Mouse (Mus musculus) liver, postnatal 0 days (tissue): Measurements from ENCODE around the gene Abca8a. TPM values are rescaled to one million over a fixed set of nuclear protein-coding genes. Genes with fewer than 3 reads are reported as not detected.

Source experiments
- ATAC-seq: fragments of 200-750 bp; cut with Nextera tagmentation; 2 replicates; pipeline ENCODE4 v1.8.0; 2017; ENCODE audit warnings: mild to moderate bottlenecking, moderate library complexity
- DNase-seq: peaks from one replicate; pipeline ENCODE4 v3.0.0-alpha.2; 2016
- H3K27ac ChIP-seq: fragments of 300-500 bp; sonication (generic); 2 replicates; pipeline ENCODE4 v1.5.1; 2014; ENCODE audit warnings: antibody characterized with exemption, moderate library complexity, mild to moderate bottlenecking, low read depth
- H3K27me3 ChIP-seq: fragments of 300-500 bp; sonication (generic); 2 replicates; pipeline ENCODE4 v1.6.1; 2014; ENCODE audit warnings: low read length, control low read depth, mixed read lengths; ENCODE audit not compliant: insufficient read depth
- H3K36me3 ChIP-seq: fragments of 300-500 bp; sonication (generic); replicated peaks from 2 replicates; pipeline ENCODE4 v1.6.1; 2014; ENCODE audit warnings: mild to moderate bottlenecking, control low read depth, low read length, moderate library complexity, mixed read lengths; ENCODE audit not compliant: insufficient read depth
- H3K4me1 ChIP-seq: fragments of 300-500 bp; sonication (generic); 2 replicates; pipeline ENCODE4 v1.6.1; 2014; ENCODE audit warnings: antibody characterized with exemption, mild to moderate bottlenecking, control low read depth; ENCODE audit not compliant: insufficient read depth
- H3K4me2 ChIP-seq: fragments of 300-500 bp; sonication (generic); 2 replicates; pipeline ENCODE4 v1.6.1; 2014; ENCODE audit warnings: low read depth, mild to moderate bottlenecking, low read length, moderate library complexity, mixed read lengths
- H3K4me3 ChIP-seq: fragments of 300-500 bp; sonication (generic); 2 replicates; pipeline ENCODE4 v1.5.1; 2014; ENCODE audit warnings: low read depth, low read length
- H3K9ac ChIP-seq: fragments of 300-500 bp; sonication (generic); replicated peaks from 2 replicates; pipeline ENCODE4 v1.6.1; 2014; ENCODE audit warnings: mild to moderate bottlenecking, moderate library complexity
- H3K9me3 ChIP-seq: fragments of 300-500 bp; sonication (generic); 2 replicates; pipeline ENCODE4 v1.6.1; 2016; ENCODE audit warnings: mild to moderate bottlenecking, control low read depth, low read length, mixed read lengths
- CTCF ChIP-seq: sonication (generic); IDR thresholded peaks from 2 replicates; pipeline ENCODE4 v1.5.1; 2016; ENCODE audit warnings: antibody characterized with exemption, low read depth
- EP300 ChIP-seq: IDR thresholded peaks from 2 replicates; pipeline ENCODE4 v1.6.1; 2016; ENCODE audit warnings: antibody characterized with exemption, low read depth, mild to moderate bottlenecking
- WGBS: fragments of 180-500 bp; shearing (Covaris S2); extraction: QIAGEN DNeasy Blood & Tissue Kit; methylation state at CpG from one replicate; pipeline ENCODE4 v1.1.7; 2014; ENCODE audit not compliant: insufficient replicate concordance; 5-methylcytosine and 5-hydroxymethylcytosine counted together
- polyA plus RNA-seq: library from polyadenylated mRNA; unstranded; fragments of >200 nt; fragmentation: Nextera tagmentation; extraction: Ambion mirVana; gene quantifications from 2 replicates; pipeline ENCODE4 v1.2.1, GENCODE M21; 2015

Gene Abca8a
- polyA plus RNA-seq, 1 experiment from 2014 or later: 11.8 TPM

DNA sequence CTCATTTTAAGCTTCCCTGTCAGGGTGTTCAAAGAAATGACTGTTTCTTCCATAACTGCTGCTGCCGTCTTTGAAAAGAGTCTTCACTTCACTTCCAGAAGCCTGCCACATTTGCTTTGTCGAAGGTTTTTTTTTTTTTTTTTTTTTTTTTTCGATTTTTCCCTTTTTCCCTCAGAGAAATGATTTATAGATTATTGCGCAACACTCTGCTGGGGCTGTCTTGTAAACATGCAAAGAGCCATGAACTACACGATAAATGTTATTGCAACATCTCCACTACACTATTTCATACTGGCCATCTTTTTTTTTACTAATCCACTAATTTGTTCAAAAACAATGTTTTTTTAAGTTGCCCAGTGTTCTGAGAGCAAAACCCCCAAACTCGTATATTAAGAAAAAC is 1.7 kb upstream of the Abca8a start:
- TF ChIP-seq CTCF: no peak
- TF ChIP-seq EP300: peak; percentile 11; the same call in 1 of the 2 replicates
- 47% methylated on average over 6 of the region's 6 CpGs for WGBS
- Histone ChIP-seq H3K4me2 (peak overlapping the region; percentile 65), H3K27ac (peak overlapping the region; percentile 66; the same call in 1 of the 2 replicates), H3K36me3 (no peaks in the 10 kb centered on the region), H3K9ac (no peak overlapping the region), H3K9me3 (no peaks in the 10 kb centered on the region), H3K4me3 (peak overlapping the region; percentile 19; the same call in 1 of the 2 replicates), H3K4me1 (no peaks in the 10 kb centered on the region), H3K27me3 (no peaks in the 10 kb centered on the region)
- DNase-seq: no peak
- peak; percentile 61 for ATAC-seq

DNA sequence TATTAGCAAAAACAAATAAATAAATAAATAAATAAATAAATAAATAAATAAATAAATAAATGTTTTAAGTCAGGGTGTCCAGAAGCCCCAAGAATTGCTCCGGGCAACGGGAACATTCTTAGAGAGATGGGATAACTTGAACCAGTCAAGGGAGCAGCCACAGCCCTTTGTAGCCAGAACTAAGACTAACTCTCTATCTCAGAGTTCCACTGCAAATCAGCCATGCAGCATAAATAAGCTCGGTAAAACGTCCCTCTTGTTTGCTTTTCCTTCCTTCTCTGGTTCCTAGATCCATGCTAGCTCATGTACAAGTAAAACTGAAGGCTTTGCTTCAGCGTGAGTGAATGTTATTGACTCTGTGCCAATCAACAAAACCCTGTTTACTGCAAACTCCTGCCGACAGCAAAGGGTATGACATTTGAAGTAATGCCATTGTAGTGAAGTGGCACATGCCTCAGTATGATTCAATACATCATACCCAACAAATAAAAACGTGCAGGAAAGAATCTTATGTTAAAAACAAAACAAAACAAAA is 865 bp downstream of the Abca8a start:
- Histone ChIP-seq H3K27me3 (no peaks in the 10 kb centered on the region), H3K36me3 (peaks cover 3% of the 10 kb centered on the region; the same call in 1 of the 2 replicates), H3K4me2 (peak overlapping the region; percentile 65), H3K9me3 (no peaks in the 10 kb centered on the region), H3K4me1 (no peaks in the 10 kb centered on the region), H3K9ac (no peak overlapping the region; the same call in 1 of the 2 replicates), H3K4me3 (peak overlapping the region; percentile 35), H3K27ac (peak overlapping the region; percentile 55)
- WGBS: 53% methylated on average over 7 of the region's 7 CpGs
- DNase-seq (no peak), ATAC-seq (no peak)
- no peak for TF ChIP-seq EP300
- 0 out of 2 replicates have a peak, but pooled peaks have one; percentile 2 for TF ChIP-seq CTCF

DNA sequence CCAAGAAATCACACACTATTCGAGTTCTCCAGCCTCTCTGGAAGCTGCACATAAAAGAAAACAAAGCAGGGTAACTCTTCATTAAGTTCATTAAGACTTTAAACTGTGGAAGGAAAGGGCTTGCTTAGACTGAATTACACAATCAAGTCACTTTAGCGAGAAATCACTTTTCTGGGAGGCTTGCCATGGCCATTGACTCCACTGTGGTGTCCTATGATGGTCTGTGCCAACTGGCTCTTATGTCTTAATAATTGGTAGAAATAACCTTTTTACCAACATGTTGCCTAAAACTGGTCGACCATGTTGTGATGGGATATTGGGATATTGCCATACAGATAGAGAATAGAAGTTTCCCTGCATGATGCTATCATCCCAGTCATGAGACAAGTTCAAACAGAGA is 1.5 kb downstream of the Abca8a start:
- H3K27ac ChIP-seq: peak overlapping the region; percentile 55; the same call in 1 of the 2 replicates
- no peak for DNase-seq

DNA sequence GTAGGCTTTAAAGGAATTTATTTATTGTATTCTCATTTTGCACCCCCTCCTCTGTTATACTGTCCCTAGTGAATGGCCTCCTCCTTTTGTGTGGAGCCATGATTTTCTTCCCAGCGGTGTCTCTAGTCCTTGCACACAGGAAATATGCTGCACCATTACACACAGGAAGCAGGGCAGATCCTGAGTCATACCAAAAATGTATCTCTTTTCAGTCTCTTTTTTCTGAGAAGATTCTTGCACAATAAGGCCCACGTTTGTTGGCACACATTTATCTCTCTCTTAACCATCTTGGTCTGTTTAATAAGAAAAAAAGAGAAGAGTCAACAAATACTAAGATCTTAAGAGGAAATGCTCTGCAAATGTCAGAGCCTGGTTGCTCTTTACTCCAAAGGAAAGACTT is 4.5 kb downstream of the Abca8a start:
- Histone ChIP-seq H3K9ac (no peak overlapping the region), H3K27ac (no peak overlapping the region), H3K36me3 (peaks cover 3% of the 10 kb centered on the region; the same call in 1 of the 2 replicates), H3K4me3 (no peak overlapping the region), H3K27me3 (no peaks in the 10 kb centered on the region), H3K9me3 (no peaks in the 10 kb centered on the region), H3K4me2 (no peak overlapping the region), H3K4me1 (no peaks in the 10 kb centered on the region)
- TF ChIP-seq CTCF (no peak), EP300 (no peak)
- ATAC-seq: no peak
- no peak for DNase-seq
- 41% methylated on average over 2 of the region's 2 CpGs for WGBS

More for the DNA sequence above, 1.5 kb downstream of the Abca8a start:
- ATAC-seq: no peak; the same call in 1 of the 2 replicates
- TF ChIP-seq CTCF: no peak
- TF ChIP-seq EP300: no peak
- Histone ChIP-seq H3K9ac (no peak overlapping the region), H3K4me3 (no peak overlapping the region), H3K27me3 (no peaks in the 10 kb centered on the region), H3K9me3 (no peaks in the 10 kb centered on the region), H3K36me3 (peaks cover 3% of the 10 kb centered on the region; the same call in 1 of the 2 replicates), H3K4me2 (peak overlapping the region; percentile 65; the same call in 1 of the 2 replicates), H3K4me1 (no peaks in the 10 kb centered on the region)
- WGBS: 55% methylated on average over 3 of the region's 3 CpGs

DNA sequence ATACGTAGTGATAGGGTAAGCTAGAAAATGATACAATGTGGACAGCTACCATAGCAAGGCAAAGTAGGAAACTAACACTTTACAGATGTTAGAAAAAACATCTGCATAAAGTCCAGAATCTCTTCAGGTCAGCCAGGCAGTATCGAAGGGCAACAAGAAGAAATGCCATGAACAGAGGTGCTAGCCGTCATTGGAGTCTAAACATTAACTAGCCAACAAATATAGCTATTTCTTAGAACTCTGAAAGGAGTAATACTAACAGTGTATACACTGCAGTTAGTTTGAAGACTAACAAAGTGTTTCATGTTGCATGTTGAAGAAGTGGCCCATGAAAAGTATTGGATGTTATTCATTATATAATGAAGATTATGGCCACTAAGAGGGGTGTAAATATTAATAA is 23.6 kb downstream of the Abca8a start:
- no peak for TF ChIP-seq CTCF
- no peak for TF ChIP-seq EP300
- H3K9me3 ChIP-seq: no peaks in the 10 kb centered on the region
- ATAC-seq (no peak), DNase-seq (no peak)
- no peak overlapping the region for H3K4me3 ChIP-seq
- H3K4me2 ChIP-seq: no peak overlapping the region
- no peaks in the 10 kb centered on the region for H3K4me1 ChIP-seq
- H3K36me3 ChIP-seq: peaks cover 6% of the 10 kb centered on the region; the same call in 1 of the 2 replicates
- H3K27ac ChIP-seq: peak overlapping the region; percentile 49; the same call in 1 of the 2 replicates
- 55% methylated on average over 3 of the region's 3 CpGs for WGBS
- no peaks in the 10 kb centered on the region for H3K27me3 ChIP-seq
- no peak overlapping the region for H3K9ac ChIP-seq

DNA sequence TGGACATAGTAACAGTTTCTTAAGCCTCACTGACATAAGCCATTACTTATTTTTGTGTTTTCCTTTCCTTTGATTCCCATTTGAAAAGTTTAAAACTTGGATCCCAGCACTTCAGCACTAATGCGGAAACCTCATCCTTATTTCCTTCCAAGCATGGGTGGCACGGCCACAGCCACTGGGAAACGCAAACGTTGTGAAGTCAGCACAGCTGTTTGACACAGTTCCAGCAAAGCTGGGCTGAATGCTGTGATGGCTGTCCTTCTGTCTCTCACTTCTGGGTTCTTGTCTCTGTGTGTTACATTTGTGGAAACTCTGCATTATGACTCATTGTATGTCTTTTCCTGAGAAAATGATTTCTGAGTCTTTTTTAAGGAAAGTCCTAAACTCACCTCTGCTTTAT is 34.7 kb downstream of the Abca8a start:
- Histone ChIP-seq H3K9me3 (no peaks in the 10 kb centered on the region), H3K9ac (no peak overlapping the region), H3K27ac (peak overlapping the region; percentile 44; the same call in 1 of the 2 replicates), H3K4me2 (no peak overlapping the region), H3K27me3 (no peaks in the 10 kb centered on the region), H3K4me3 (no peak overlapping the region), H3K36me3 (peaks cover 7% of the 10 kb centered on the region; the same call in 1 of the 2 replicates), H3K4me1 (0 out of 2 replicates have a peak, but pooled peaks cover 2% of the 10 kb centered on the region)
- DNase-seq (no peak), ATAC-seq (no peak)
- TF ChIP-seq CTCF: no peak
- TF ChIP-seq EP300: no peak
- WGBS: 47% methylated on average over 4 of the region's 4 CpGs
